ENCODE assay signal across 24 mouse cellular contexts in genomic region chr8:56158966-56159365, GRCm38 (mm10).
"Had no signal": no experiment of that assay in that cellular context is flagged by ENCODE, and none has a peak within 500 bp of the region (broad histone marks: within the 10 kb centered on the region; RNA-seq: fewer than 3 reads in every experiment).

No protein-coding gene starts in this region.

- H3K27ac ChIP-seq: layer of hippocampus, adult 2 months; limb, embryonic 10.5 days; limb, embryonic 13.5 days; liver, embryonic 12.5 days; liver, embryonic 15.5 days; lung, embryonic 15.5 days; midbrain, embryonic 10.5 days; midbrain, embryonic 13.5 days; neural tube, embryonic 12.5 days; neural tube, embryonic 15.5 days; stomach, postnatal 0 days had no signal

- DNase-seq: kidney, postnatal 25 days; layer of hippocampus, adult 9-11 months; liver; lung, adult 18-20 months; lung, postnatal 10 days; lung, postnatal 36 days; right cerebral cortex, adult 18-20 months; right cerebral cortex, postnatal 14 days; right cerebral cortex, postnatal 4 days; thymus, adult 2 months; thymus, postnatal 14 days; thymus, postnatal 4 days had no signal

- H3K36me3 ChIP-seq: limb, embryonic 10.5 days; limb, embryonic 13.5 days; liver, embryonic 12.5 days; liver, embryonic 15.5 days; lung, embryonic 15.5 days; midbrain, embryonic 10.5 days; midbrain, embryonic 13.5 days; neural tube, embryonic 12.5 days; neural tube, embryonic 15.5 days had no signal

- H3K4me1 ChIP-seq: limb, embryonic 13.5 days; liver, embryonic 12.5 days; liver, embryonic 15.5 days; lung, embryonic 15.5 days; megakaryocyte, embryonic 14.5 days; midbrain, embryonic 10.5 days; midbrain, embryonic 13.5 days; neural tube, embryonic 12.5 days; neural tube, embryonic 15.5 days had no signal

- H3K4me3 ChIP-seq: layer of hippocampus, adult 2 months; limb, embryonic 10.5 days; limb, embryonic 13.5 days; liver, embryonic 12.5 days; liver, embryonic 15.5 days; lung, embryonic 15.5 days; megakaryocyte, embryonic 14.5 days; midbrain, embryonic 10.5 days; midbrain, embryonic 13.5 days; neural tube, embryonic 12.5 days; neural tube, embryonic 15.5 days had no signal

- H3K9ac ChIP-seq: limb, embryonic 13.5 days; liver, embryonic 12.5 days; liver, embryonic 15.5 days; lung, embryonic 15.5 days; midbrain, embryonic 13.5 days; neural tube, embryonic 12.5 days; neural tube, embryonic 15.5 days had no signal

- ATAC-seq: liver, embryonic 12.5 days; midbrain, embryonic 13.5 days had no signal

- H3K27me3 ChIP-seq: limb, embryonic 13.5 days; liver, embryonic 12.5 days; liver, embryonic 15.5 days; lung, embryonic 15.5 days; megakaryocyte, embryonic 14.5 days; midbrain, embryonic 13.5 days; neural tube, embryonic 12.5 days; neural tube, embryonic 15.5 days had no signal

- H3K4me2 ChIP-seq: limb, embryonic 13.5 days; liver, embryonic 12.5 days; liver, embryonic 15.5 days; lung, embryonic 15.5 days; midbrain, embryonic 13.5 days; neural tube, embryonic 12.5 days; neural tube, embryonic 15.5 days had no signal

- H3K9me3 ChIP-seq: limb, embryonic 10.5 days; limb, embryonic 13.5 days; liver, embryonic 12.5 days; liver, embryonic 15.5 days; lung, embryonic 15.5 days; midbrain, embryonic 10.5 days; midbrain, embryonic 13.5 days; neural tube, embryonic 12.5 days; neural tube, embryonic 15.5 days had no signal
